Mouse (Mus musculus) B cell, adult (primary cell): ENCODE results near the gene Usmg5. TPM values are rescaled to one million over a fixed set of nuclear protein-coding genes. Genes with fewer than 3 reads are reported as not detected.

Source experiments
- total RNA-seq: library from RNA; stranded (reverse); gene quantifications from 4 replicates; pipeline ENCODE4 v1.2.4, GENCODE M21; 2023; ENCODE audit not compliant: inconsistent age

The Usmg5 gene
- 173 to 227 TPM (median 200 TPM) in 4 replicates for total RNA-seq

GRCm38 (mm10) chr19:47090550-47091156, at the start of gene Usmg5, which contains the start of gene Pdcd11:
Gene Usmg5 (minus strand): TSS chr19:47090647.
Gene Pdcd11 (plus strand): TSS chr19:47090768.

GRCm38 (mm10) chr19:47137771-47138421, 47.4 kb upstream of the Usmg5 start, which contains the start of gene Calhm2:
Gene Calhm2 (minus strand): TSS chr19:47138294.

GRCm38 (mm10) chr19:47067096-47067882, 23.2 kb downstream of the Usmg5 start, which contains the start of gene Taf5:
Gene Taf5 (plus strand): TSS chr19:47067746.

GRCm38 (mm10) chr19:47050271-47051032, 40.0 kb downstream of the Usmg5 start, which contains the start of gene Pcgf6:
Gene Pcgf6 (minus strand): TSS chr19:47050906.

Other genes starting within 250 kb of the Usmg5 start
- gene Ina, start 75.9 kb downstream of the Usmg5 start, total RNA-seq, result not detected in 4 replicates
- gene Nt5c2, start 75.5 kb downstream of the Usmg5 start, total RNA-seq, result 73.6 to 97.4 TPM (median 91.6 TPM) in 4 replicates
- 18.7 to 21.1 TPM (median 20.3 TPM) in 4 replicates for gene Pcgf6, start 39.7 kb downstream of the Usmg5 start, total RNA-seq
- 11.6 to 14.8 TPM (median 12.3 TPM) in 4 replicates for gene Taf5, start 22.9 kb downstream of the Usmg5 start, total RNA-seq
- 46.5 to 50.8 TPM (median 47.7 TPM) in 4 replicates for gene Pdcd11, start 121 bp upstream of the Usmg5 start, total RNA-seq
- 47.0 to 51.4 TPM (median 49.1 TPM) in 4 replicates for gene Calhm2, start 47.6 kb upstream of the Usmg5 start, total RNA-seq
- 0.45 TPM in 1 of 4 replicates, not detected in the others for gene Calhm1, start 53.6 kb upstream of the Usmg5 start, total RNA-seq
- gene Calhm3, start 67.1 kb upstream of the Usmg5 start, total RNA-seq, result not detected in 4 replicates
- not detected in 4 replicates for gene Neurl1a, start 88.2 kb upstream of the Usmg5 start, total RNA-seq